Mouse (Mus musculus) ES-E14 (cell line): ENCODE data around the gene Il22ra1.

Experiments
- CHD2 ChIP-seq: IDR thresholded peaks from 2 replicates; pipeline ENCODE4 v1.6.1; 2014; ENCODE audit warnings: mild to moderate bottlenecking, low read depth, low read length, inconsistent platforms
- HCFC1 ChIP-seq: IDR thresholded peaks from 2 replicates; pipeline ENCODE4 v1.6.1; 2012; ENCODE audit warnings: low read length, inconsistent platforms, borderline replicate concordance; ENCODE audit not compliant: insufficient read depth

DNA sequence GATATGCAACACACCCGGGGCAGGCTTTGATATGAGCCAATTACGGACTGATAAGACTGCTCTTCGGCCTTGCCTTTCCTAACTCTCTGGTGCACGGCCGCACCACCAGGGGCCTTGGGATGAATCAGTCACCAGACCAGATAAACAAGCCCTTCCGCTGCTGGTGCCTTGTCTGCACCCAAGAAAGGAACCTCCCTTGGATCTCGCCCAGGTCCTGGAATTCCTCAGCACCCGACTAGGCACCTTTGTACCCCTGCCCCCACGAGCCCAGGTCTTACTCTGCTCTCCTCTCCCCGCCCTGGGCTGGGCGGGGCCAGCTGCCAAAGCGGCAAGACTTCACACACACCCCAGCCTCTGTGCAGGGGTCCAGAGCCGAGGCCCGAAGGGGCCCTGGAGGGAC lies at the start of gene Il22ra1:
- TF ChIP-seq HCFC1 (no peak), CHD2 (no peak)
